Mouse (Mus musculus) kidney, adult 8-10 months (tissue): Measurements from ENCODE around the gene Cers6.

Source experiments
- DNase-seq, 2 experiments: peaks; one replicate each; pipeline ENCODE4 v3.0.0; 2022

Cers6 gene

DNA sequence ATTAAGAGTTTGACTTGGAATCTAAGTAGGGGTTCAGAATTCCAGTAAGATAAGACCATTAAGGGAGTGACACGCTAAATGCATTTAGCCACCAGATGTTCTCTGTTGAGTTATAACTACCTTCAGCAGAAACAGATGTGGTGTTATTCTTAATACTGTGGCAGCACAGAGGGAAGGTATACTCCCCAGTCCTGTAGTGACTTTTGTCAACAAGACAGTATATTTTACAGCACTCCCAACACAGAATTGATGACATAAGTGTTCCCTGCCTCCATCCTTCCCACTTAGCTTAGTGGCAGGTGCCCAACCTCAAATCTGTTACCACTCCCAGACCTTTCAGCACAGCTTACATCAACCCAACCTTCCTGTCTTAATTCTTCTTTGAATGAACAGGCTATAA, 219.5 kb downstream of the Cers6 start:
- DNase-seq = no peak

DNA sequence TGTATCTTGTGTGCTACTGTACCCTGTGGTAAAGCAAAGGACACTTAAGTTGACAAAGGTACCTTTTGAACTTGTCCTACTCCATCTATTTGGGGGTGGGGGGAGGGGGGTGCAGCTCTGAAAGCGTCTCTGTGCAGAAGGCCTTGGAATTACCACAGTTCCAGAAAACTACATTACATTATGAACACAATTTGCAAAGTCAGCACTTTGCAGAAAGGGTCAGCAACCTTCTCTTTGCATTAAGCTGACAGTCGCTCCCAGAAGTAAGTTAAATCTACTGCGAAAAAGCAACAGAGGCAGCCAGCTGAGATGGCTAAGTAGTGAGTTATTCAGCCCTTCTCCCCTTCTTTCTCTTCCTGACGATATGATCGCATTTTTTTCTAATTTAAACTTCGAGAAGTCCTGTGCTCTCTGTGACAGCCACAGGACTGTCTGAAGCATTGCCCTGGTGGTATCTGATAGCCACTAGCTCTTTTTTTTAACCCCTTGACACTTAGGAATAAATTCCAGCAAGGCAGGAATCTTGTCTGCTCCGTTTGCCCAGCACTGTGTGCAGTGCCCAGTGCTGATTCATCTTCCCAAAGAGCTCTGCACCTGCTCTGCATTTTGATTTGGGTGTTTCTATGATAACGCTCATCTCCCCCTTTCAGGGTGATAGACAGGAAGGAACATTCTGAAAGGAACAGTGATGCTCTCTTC, 221.4 kb downstream of the Cers6 start:
- DNase-seq = no peak

GRCm38 (mm10) chr2:69083198-69083509, 221.9 kb downstream of the Cers6 start:
- DNase-seq = no peak

DNA sequence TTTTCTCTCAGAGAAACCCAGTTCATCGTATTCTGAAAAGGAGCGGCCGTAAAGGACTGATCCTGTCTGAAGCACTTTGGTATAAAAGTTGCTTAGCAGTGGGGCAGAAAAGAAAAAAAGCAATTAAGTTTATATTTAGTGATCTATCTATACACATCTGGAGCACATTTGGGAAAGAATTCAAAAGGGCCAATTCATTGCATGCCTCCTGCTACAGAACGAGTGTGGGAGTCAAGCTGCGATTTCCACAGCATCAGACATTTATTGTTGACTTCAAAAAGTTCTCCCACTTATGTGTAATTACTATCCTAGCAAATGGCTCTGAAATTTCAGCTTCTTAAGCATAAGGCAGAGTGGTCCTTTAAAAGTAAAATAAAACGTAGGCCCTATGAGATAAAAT, 223.2 kb downstream of the Cers6 start:
- no peak for DNase-seq

GRCm38 (mm10) chr2:69086505-69087260, 225.4 kb downstream of the Cers6 start:
- no peak for DNase-seq

DNA sequence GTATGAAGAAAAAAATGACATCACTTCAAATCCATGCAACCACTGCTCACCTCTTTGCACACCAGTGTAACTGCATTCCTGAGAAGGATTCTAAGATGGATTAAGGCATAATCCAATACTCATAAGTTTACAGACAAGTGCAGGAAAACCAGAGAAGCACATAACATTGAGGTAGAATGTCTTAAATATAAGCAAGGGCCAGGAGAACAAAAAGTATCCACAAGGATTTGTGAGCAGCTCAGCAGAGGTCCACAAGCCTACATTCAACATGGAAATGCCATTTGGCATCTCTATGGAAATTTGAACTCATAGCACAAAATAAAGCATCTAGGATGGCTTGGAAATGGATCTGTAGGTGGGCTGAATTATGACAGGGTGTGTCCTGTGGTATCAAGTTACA, 234.6 kb downstream of the Cers6 start:
- DNase-seq = no peak

- DNase-seq = no peak
These were observed 235.6 kb downstream of the Cers6 start for GRCm38 (mm10) chr2:69096821-69097220.

DNA sequence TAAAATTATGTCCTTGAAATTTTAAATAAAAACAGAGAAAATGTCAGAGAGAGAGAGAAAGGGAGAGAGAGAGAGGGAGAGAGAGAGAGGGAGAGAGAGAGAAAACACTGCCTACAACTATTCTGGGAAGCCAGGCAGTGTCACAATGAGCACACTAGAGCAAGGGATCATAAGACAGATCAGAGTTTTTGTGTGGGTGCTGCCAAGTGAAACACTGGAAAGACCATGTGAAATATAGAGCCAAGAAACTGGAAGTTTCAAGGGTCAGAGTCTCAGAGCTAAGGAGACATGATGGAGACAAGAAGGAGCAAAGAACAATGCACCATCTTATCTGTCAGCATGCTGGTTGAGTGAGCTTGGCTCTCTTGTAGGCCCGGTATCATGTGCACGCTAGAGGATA, 236.3 kb downstream of the Cers6 start:
- DNase-seq = peak in 1 of 2 experiments; percentile 26

- DNase-seq = no peak
These were observed 237.5 kb downstream of the Cers6 start for GRCm38 (mm10) chr2:69098701-69099100.

DNA sequence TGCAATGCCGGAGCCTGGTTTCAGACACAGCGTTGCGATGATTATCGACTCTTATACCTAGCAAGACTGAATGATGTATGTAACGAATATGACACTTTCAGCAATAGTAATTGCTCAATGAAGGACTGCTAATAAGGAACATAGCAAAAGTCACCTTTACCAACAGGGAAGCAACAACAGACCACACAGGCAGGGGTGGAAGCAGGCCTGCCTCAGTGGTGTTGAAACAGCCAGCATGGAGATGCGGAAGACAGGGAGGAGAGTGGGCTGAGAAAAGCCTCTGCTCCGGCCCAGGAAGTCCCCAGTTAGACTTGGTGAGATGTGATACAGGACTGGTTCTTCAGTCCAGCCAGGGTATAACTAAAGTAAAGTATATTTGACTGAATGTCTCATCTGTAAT, 237.9 kb downstream of the Cers6 start:
- DNase-seq = no peak

DNA sequence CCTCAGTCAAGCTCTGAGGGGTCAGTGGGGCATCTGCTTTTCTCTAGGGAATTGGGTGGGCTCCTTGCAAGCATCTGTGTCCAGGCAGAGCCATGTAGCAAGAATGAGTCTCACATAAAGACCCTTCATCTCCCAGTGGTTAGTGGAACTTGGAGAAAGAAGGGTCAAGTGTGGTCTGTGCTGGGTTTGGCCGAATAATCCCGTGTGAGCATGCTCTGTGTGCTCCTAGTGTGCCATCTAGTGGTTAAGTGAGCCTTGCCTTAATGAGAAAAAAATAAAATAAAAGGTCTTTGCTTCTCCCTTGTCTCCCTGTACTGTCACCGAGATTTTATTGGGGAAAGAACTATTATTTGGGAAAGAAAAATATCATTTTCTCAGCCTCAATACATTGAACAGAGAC, 239.5 kb downstream of the Cers6 start:
- DNase-seq = peak; percentile 22 to 38

DNA sequence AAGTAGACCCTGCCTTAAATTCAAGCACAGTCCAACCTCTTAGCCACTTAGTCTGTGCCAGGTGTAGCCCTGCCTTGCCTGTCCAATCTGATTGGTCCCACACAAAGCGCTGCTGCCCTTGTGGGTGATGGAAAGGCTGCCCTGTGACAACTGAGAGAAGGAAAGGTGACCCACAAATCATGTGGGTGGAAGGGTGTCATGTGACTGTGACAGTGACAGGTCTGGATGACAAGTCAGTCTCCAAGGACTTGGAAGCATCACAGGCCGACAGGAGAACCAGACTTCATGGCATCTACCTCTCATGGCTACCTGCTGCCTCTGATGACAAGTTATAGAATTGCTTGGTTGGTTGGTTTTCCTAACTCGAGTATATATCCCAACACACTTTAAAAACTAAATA, 242.3 kb downstream of the Cers6 start:
- DNase-seq = no peak

DNA sequence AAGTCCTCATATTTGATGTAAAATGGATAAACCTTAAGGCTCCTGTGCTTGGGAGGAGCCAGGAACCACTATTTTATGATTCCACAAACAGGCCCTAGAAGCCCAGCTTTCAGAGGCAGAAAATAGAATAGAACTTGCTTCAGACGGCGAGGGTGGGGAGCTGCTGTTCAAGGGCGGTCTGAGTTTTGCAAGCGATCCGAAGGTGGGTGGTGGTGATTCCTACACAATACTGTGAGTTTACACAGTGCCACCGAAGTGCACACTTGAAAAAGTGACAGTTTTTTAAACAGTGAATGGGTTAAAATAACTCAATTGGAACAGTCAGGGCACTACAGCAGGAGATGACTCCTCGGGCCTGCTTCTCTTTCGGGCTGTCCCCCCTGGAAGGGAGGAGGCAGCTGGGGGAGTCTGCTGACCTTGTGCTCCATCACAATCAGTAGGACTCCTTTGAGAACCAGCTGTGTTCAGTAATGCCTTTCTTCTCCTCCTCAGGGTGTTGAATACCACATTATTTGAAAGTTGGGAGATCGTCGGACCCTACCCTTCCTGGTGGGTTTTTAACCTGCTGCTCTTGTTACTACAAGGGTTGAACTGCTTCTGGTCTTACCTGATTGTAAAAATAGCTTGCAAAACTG, 243.4 kb downstream of the Cers6 start:
- DNase-seq = no peak

GRCm38 (mm10) chr2:69109246-69109645, 248.0 kb downstream of the Cers6 start:
- DNase-seq = no peak

DNA sequence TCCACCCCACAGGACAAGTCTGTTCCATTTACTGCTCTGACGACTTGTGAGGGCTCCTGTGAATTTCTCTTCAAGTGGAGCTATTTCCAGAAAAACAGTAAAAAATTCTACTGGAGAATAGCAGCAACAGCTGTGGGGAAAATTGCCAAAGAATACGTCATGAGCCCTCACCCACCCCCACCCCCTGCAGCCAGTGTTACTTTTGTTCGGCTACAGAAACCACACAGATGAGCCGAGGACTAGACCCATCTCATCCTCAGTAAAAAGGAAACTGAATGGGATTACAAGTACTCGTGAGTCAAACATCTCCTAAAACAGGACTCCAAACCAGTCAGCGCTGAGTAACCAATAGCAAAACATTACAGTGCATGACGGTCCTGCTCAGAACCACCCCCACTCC, 248.5 kb downstream of the Cers6 start:
- DNase-seq = no peak

DNA sequence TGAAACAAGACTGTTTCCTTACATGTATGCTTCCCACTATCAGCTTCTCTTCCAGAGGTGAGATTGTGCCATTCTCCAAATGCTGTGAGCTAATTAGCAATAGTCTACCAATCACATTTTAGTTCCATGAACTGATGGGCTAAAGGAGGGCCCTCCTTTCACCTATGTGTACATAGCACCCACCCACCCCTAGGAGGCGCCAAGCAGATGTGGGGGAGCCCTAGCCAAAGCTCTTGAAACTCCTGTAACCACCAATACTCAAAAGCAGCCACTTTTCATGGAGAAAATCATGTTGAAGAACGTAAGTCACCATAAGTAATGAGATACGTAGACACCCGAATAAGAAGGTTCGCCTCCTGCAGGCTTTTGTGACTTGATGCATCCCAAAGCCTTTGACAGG, 251.4 kb downstream of the Cers6 start:
- DNase-seq = no peak

GRCm38 (mm10) chr2:69113829-69114547, 252.7 kb downstream of the Cers6 start:
- DNase-seq = no peak

GRCm38 (mm10) chr2:69115921-69116320, 254.7 kb downstream of the Cers6 start:
- DNase-seq = no peak

GRCm38 (mm10) chr2:69116767-69117166, 255.5 kb downstream of the Cers6 start:
- no peak for DNase-seq

DNA sequence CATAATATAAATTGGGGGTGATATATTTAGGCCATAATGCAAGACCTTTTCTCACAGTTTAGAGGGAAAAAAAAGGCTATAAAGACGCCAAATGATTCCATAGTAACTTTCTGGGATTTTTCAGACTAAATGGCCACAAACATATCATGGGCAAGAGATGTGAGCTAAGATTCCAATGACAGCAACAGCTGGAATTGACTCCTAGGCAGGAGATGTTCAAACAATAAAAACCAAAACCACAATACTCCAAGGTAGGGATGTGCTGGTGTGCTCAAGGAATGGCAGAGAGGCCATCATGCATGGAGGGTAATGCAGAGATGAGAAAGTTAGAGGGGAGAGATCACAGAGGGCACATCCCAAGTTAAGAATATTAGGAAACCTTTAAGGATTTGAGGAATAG, 257.8 kb downstream of the Cers6 start:
- no peak for DNase-seq

DNA sequence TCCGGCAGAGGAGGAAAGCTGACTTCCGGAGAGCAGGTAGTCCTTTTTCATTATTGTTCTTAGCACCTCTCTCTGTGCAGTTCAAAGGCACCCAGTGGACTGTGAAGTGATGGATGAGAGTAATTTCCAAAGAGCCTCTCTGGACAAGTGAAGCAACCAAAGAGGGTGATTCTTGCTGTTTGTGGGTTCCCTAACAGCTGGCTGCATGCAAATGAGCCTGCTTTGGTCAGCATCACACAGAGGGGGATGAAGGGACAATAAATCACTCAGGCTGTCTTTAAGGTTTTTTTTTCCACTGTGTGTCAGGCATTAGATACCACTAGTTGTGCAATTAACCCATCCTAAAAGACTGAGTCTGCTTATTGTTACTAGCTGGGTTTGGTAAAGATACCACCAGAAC, 258.5 kb downstream of the Cers6 start:
- DNase-seq = no peak

DNA sequence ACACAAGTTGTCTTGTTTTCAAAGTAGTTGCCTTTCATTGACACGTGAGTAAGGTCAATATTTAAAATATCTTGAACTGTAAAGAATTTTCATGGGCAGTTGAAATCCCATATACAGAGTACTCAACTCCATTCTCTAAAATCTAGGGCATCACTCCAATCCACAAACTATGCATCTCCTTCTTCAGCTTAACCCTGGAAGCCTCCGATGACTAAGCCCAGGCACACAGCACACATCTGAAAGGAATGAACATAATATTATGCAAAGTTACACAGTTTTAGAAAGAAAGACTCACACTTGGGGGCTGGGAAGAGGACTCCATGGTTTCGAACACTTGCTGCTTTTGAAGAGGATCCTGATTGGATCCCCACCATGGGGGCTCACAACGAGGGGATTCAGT, 260.4 kb downstream of the Cers6 start:
- no peak for DNase-seq

DNA sequence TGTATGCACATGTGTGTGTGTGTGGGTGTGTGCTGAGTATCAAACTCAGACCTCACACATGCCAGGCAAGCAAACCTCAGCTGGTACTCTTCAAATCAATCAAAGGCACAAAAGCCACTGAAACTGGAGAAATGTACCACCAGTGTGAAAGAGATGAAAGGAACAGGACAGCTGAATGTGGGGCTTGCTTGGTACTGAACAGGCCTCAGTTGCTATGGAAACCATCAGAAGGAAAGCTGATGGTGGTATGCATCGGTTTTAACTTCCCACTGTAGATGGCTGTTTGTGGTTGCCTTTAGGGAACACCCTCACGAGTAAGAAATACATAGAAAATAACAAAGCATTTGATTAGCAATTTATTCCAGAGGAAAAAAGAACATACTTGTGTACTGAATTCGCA, 264.2 kb downstream of the Cers6 start:
- no peak for DNase-seq

DNA sequence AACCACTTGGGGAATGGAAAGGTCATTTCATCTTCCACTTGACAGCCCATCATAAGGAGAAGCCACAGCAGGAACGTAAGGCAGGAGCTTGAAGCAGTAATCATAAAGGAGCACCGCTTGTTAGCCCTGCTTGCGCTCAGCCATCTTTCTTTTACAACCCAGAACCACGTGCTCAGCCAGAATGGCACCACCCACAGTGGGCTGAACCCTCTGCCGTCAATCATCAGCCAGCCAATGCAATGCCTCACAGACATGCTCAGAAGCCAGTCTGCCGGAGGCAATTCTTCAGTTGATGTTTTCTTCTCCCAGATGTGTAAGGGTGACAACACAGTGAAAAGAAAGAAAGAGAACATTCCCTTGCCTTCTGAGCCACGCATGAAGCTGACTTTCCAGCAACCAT, 267.1 kb downstream of the Cers6 start:
- DNase-seq = no peak
